Mouse (Mus musculus): ENCODE results near the gene Wipi2. TPM values are rescaled to one million over a fixed set of nuclear protein-coding genes. Genes with fewer than 3 reads are reported as not detected.

Wipi2 gene
- total RNA-seq, 2 experiments from 2014 or later, result 102 to 103 TPM

- DNase-seq, result no peak
Observed at GRCm38 (mm10) chr5:142630224-142630623, 2.7 kb downstream of the Wipi2 start.

DNA sequence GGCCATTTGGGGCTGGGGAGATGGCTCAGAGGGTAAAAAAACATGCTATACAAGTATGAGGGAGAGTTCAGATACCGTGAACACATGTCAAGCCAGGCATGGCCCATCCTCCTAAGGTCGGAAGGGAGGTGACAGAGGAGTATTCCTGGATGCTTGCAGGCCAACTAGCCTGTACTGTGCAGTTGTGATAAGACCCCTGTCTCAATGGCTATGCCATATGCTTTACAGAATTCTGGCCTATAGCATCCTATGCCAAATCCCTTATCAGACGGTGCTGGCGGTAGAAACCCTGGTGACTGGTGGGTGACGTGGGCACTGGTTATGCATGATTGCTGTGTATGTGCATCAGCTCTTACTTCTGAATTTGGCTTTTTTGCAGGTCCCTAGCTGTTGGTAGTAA is 10.3 kb downstream of the Wipi2 start:
- no peak for DNase-seq

DNA sequence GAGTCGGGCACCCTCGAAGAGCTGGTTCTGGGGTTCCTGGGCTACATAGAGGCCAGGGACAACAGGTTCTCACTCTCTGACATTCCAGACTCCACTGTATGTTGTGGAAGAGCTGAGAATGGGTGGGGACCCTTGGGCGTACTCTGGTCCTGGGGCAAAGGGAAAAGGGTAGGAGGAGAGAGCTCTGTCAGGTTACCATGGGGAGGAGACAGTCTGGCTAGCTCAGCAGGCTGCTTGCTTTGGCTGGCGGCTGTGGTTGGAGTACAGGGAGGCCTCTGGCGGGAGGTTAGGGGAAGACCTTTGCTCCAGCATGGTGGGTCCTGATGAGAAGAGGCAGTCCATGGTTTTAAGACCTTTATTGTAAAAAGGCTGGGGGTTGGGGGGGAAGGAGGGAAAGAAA is 12.6 kb downstream of the Wipi2 start:
- DNase-seq, result no peak

DNA sequence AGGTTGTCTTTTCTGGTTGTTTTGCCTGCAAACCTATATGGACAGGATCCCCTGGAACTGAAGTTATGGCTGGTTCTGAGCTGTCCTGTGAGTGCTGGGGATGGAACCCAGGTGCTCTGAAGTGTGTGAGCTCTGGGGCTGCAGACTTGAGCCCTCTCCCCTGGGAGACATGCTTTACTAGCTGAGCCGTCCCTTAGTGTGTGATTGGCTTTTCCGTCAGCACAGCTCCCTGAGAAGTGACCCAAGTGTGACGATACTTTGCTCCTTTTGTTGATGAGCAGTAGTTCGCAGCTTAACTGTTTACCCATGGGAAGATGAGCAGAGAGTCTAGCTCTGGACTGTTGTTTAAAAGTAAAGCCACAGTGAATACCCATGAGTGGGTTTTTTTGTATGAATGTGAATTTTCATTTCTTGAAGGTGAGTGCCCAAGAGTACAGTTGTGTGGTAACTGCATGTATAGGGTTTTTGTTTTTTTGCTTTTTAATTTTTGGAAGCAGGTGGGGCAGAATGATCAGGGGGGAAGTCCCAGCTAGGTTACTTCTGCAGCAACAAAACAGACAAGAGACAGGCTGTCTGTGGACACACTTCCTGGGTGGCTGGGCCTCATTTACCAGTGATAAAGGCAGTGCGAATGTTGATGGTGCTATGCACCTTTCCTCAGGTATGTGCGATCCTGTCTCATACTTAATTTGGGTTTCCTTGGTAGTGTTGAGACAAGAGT is 14.0 kb downstream of the Wipi2 start:
- DNase-seq, result no peak

DNA sequence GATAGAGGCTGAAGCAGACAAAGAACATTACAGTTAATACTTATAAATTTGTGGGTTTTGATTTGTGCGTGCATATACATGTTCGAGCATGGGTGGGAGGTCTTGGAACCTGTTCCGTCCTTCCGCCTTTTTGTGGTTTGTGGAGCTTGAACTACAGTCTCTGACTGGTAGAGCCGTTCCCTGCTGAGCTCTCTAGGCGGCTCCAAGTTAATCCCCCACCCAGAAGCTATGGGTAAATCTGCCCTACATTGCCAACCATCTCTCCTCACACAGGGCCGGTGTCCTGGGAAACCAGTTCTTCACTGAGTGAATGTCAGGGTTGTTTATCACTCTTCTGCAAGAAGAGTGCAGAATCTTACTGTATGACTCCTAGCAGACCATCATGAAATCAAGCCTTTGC is 20.7 kb downstream of the Wipi2 start:
- no peak for DNase-seq

DNA sequence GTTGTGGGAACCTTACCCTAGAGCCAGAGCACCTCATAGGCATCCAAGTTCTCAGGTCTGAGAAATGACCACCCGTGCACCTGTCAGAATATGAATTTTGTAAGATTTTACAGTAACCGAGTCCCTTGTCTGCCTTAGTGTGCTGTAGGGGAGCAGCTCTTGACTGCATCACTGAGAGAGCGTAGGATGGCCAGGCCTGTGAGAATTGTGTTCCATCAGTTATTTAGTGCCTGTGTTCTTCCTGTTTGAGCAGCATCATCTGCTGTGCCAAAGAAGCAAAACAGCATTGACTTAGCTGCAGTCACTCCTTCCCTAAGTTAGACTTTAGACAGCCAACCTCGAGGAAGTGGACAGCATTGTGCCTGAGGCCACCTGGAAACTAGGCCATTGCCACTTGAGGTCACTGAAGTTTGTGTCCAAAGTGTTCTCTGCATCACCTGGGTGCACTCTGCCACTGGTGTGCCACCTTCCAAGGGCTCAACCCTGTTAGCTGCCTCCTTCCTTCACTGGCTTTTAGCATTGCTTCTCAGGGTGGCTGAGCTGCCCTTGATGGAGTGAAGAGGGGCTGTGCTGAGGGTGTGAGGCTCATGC is 22.1 kb downstream of the Wipi2 start:
- DNase-seq, result no peak

DNA sequence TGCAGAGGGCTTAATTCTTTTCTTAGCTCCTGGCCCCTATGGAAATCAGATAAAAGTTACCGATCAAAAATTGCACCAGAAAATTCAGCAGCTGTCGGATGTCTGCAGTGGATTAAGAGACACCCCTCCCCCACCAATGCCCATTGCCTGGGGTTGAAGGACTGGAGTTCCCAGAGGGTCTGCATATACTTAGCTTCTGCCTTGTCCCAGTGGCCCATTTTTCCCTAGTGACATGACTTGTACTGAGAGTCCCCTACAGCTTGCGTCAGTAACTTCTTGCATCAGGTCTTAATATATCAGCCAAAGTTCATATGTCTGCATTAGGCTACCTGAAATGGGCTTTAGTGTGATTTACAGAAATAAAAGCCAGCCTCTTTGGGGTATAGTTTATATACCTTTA is 22.9 kb downstream of the Wipi2 start:
- DNase-seq, result no peak

DNA sequence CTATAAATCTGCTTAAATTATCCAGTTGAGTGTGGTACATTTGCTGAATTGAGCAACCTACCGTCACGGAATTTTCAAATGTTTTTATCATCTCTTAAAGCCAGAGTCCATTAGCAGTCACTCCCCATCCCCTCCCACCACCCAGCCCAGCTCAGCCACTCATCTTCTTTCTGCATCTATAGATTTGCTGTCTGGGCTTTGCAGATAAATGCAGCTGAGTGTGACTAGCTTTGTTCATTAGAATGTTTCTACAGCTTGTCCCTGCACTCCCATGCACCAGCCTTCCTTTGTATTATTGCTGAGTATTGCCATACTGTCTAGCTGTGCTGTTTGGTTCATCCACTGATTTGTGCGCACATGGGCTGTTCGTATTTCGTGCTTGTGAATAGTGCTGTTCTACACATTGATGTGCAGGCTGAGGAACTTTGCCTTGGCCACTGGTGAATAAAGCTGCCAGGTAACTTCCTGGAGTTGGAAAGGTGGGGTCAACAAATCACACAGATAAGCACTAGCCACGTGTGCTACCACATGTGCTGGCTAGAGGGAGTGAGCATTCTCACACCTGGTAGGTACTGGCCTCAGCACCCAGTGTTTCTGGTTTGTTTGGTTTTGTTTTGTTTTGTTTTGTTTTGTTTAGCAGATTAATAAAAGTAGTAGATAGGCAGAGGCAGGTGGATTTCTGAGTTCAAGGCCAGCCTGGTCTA is 23.4 kb downstream of the Wipi2 start:
- no peak for DNase-seq

GRCm38 (mm10) chr5:142652266-142652665 is 24.8 kb downstream of the Wipi2 start:
- DNase-seq, result no peak

DNA sequence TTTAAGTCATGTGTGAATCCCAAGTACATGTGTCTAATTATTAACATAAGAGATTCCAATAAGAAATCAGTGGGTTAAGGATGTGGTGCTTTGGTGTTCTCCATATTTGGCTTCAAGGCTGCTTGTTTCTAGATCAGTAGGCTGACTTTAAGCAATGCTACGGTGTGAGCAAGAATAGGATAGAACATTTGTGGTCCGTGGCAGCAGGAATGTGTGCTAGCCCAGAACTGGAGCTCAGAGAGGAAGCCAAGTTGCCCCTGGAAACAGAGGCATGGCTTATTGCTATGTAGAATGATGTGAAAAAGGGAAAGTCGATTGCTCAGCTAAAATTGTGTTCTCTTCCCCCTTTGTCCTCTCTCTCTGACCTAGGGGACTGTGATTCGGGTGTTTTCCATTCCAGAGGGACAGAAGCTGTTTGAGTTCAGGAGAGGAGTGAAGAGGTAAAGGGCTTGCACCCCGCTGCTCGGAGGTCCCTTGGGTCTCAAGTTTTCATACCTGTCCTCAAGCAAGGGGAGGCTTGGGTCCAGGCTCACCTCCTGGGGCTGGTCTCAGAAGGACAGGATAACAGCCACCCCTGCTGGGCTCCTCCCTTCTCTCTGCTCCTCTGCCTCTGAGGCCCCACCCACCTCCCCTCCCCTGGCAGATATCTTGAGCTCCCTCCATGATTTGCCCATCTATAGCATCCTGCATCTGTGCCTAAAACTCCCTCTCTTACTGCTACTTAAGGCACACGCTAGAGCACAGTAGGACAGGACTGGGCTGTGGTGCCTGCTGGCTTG is 33.3 kb downstream of the Wipi2 start:
- no peak for DNase-seq

DNA sequence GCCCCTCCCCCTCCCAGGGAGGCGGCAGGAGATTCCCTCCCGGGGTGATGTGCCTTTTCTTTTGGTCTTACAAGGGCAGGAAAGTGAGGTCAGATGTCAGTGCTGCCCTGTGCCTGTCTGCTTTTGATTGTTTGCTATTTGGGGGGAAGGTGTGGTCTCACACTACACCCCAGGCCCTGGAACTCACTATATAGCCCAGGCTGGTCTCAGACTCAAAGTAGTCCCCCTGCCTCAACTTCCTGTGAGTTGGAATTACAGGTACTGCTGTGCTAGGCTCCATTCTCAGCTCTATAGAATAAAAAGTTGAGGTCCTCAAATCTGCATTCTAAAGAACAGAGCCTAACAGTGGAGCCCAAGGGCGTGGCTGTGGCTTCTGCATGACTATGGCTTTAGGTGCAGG is 40.4 kb downstream of the Wipi2 start:
- DNase-seq, result no peak

- DNase-seq, result no peak
Observed at GRCm38 (mm10) chr5:142668556-142669263, 41.2 kb downstream of the Wipi2 start.

GRCm38 (mm10) chr5:142669726-142670125 is 42.2 kb downstream of the Wipi2 start:
- no peak for DNase-seq

DNA sequence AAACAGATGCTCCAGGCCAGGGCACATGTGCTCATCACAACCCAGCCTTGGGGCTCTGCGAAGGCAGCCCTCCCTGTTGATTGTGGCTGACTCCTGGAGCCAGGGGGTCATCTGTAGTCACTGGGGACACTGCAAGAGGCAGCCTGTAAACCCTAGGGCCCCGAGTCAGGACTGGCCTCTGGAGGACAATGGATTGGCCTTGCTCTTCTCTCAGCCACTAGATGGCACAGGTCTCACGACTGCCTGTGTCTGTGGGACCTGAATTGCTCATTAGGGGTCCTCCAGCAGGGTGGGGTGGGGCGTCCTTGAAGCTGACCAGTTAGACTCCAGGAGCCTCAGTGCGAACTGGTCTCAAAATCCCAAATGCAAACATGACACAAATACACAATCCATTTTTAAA is 45.6 kb downstream of the Wipi2 start:
- DNase-seq, result no peak

DNA sequence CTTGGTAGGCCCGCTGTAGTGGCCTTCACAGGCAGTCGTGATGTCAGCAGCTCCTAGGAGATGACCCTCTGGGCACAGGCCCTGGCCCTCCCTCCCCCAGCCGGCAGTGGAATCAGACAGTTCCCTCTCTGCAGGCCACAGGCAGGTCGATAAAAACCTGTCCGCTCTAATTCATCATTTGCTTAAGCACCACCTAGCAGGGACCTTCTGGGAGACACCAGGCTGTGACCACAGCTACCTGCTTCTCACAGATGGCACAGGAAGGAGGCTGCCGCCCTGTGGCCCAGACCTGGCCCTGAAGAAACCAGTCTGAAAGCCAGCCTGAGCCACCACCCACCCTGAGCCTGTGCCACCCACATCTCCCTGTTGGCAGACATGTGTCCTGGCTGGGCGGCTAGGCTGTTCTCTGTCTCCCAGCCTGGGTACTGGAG is 50.7 kb downstream of the Wipi2 start:
- no peak for DNase-seq

DNA sequence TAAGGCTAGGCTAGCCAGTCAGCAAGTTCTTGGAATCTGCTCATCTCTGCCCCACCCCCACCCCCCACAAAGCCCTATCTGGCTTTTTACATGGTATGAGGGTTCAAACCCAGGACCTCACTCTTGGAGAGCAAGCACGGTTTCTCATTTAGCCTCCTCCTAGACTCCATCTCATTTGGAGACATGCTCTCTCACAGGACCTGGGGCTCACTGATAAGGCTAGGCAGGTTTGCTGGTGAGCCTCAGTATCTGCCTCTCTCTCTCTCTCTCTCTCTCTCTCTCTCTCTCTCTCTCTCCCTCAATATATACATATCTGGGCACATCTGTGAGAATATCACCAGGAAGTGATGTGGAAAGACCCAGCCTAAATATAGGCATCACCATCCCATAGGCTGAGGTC is 51.6 kb downstream of the Wipi2 start:
- no peak for DNase-seq

- DNase-seq, result no peak
Observed at GRCm38 (mm10) chr5:142681911-142682310, 54.4 kb downstream of the Wipi2 start.

- DNase-seq, result no peak
Observed at GRCm38 (mm10) chr5:142682529-142682928, 55.0 kb downstream of the Wipi2 start.

GRCm38 (mm10) chr5:142688866-142689265 is 61.4 kb downstream of the Wipi2 start:
- no peak for DNase-seq

- DNase-seq, result no peak
Observed at GRCm38 (mm10) chr5:142690343-142690742, 62.8 kb downstream of the Wipi2 start.

DNA sequence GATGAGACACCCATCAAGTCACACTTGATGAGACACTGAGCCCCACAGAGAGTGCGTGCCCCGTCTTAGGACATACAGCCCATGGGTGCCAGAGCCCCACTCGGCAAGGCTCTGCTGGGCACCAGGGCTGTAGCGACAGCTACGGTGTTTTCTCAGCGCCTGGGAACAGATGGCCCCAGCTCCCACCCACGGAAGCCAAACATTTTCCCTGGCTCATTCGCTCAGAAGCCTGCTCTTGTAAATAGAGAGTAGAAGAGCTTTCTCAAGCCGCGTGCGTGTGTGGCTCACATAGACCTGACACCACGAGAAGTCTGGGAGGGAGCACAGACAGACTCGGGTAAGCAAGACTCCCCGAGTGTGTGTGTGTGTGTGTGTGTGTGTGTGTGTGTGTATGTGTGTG is 64.8 kb downstream of the Wipi2 start, which contains the start of gene Slc29a4:
TSS of gene Slc29a4 (plus strand) at position 265 of the 400 bp plus-strand sequence.
- DNase-seq, result peak; percentile 69 to 78
